Comparison of ENCODE assay signal across 8 mouse cellular contexts in genomic region chr16:58481219-58481905, GRCm38 (mm10). TPM values are rescaled to one million over a fixed set of nuclear protein-coding genes. Genes with fewer than 3 reads are reported as not detected.
DNase-seq lines count a peak whose midpoint lies in the region; ATAC-seq and TF ChIP-seq lines count a peak whose summit lies in the region.

No protein-coding gene starts in this region.

- peaks cover 7% of the 10 kb centered on the region; the same call in 1 of the 2 replicates for H3K4me1 ChIP-seq in liver, embryonic 11.5 days (replicated peaks; ENCODE audit: control insufficient read depth, insufficient read depth, low read length)

- H3K9me3 ChIP-seq in liver, embryonic 11.5 days (ENCODE audit: control insufficient read depth, low read length), result no peaks in the 10 kb centered on the region

- peak overlapping the region; percentile 79 for H3K27ac ChIP-seq in gastrocnemius, adult 2 months
- no peak overlapping the region for H3K27ac ChIP-seq in liver, embryonic 11.5 days (ENCODE audit: low read depth, low read length)

- peak; percentile 19; the same call in 1 of the 2 replicates for ATAC-seq in liver, embryonic 11.5 days (replicated peaks; ENCODE audit: low FRiP score)
- ATAC-seq in CD4-positive, CD25-positive, alpha-beta regulatory T cell, adult 4 months, result no peak

- no peak for TF ChIP-seq CTCF in gastrocnemius, adult 2 months (IDR thresholded peaks at IDR 0.05)

- H3K36me3 ChIP-seq in liver, embryonic 11.5 days (ENCODE audit: control insufficient read depth, insufficient read depth, low read length), result peaks cover 22% of the 10 kb centered on the region

- H3K9ac ChIP-seq in liver, embryonic 11.5 days (ENCODE audit: low read depth, low read length), result no peak overlapping the region

- H3K27me3 ChIP-seq in liver, embryonic 11.5 days (replicated peaks; ENCODE audit: control insufficient read depth, insufficient read depth, low read length), result no peaks in the 10 kb centered on the region

- intact Hi-C loops in gastrocnemius, adult 2 months (cut with DNase I), result no loop called here

- no peak overlapping the region for H3K4me2 ChIP-seq in liver, embryonic 11.5 days

- peak overlapping the region; percentile 21; the same call in 1 of the 2 replicates for H3K4me3 ChIP-seq in gastrocnemius, adult 2 months
- no peak overlapping the region for H3K4me3 ChIP-seq in liver, embryonic 11.5 days (ENCODE audit: low read depth, low read length)

- WGBS in liver, embryonic 11.5 days, result 69% methylated on average over 9 of the region's 9 CpGs

- no peak for DNase-seq in gastrocnemius, adult 2 months
- no peak for DNase-seq in gastrocnemius, adult 8-10 months (ENCODE audit: low spot score in 2 of 2)
- peak; percentile 21 for DNase-seq in thymus, postnatal 14 days
- no peak for DNase-seq in thymus, postnatal 36 days
- no peak for DNase-seq in liver, embryonic 11.5 days (ENCODE audit: low spot score)
- DNase-seq in right cerebral cortex, postnatal 25 days, result no peak
- DNase-seq in urinary bladder, adult 2 months (ENCODE audit: low spot score), result no peak

RNA-seq across cellular contexts. Expression of gene St3gal6, which starts 42.7 kb away (rescaled TPM):
- total RNA-seq in gastrocnemius, adult 2 months (2021), result 100 to 1,000 TPM; 140 to 170 TPM
- 100 to 1,000 TPM; 147 to 185 (median 164) TPM for total RNA-seq in gastrocnemius, adult 8-10 months (2022)
- 66.0 and 67.9 TPM in 2 replicates for polyA plus RNA-seq in liver, embryonic 11.5 days (2014; fragmentation: Nextera tagmentation; extraction: Ambion mirVana)
- polyA plus RNA-seq in urinary bladder, adult 2 months (2012; rRNA removed), result 14.3 and 16.2 TPM in 2 replicates
- polyA plus RNA-seq in CD4-positive, CD25-positive, alpha-beta regulatory T cell, adult 4 months (2017; shearing (Covaris generic)), result 1 to 10 TPM; 5.7 to 9.5 TPM
